Mouse (Mus musculus): ENCODE data around the gene Rad50.

Rad50 gene

DNA sequence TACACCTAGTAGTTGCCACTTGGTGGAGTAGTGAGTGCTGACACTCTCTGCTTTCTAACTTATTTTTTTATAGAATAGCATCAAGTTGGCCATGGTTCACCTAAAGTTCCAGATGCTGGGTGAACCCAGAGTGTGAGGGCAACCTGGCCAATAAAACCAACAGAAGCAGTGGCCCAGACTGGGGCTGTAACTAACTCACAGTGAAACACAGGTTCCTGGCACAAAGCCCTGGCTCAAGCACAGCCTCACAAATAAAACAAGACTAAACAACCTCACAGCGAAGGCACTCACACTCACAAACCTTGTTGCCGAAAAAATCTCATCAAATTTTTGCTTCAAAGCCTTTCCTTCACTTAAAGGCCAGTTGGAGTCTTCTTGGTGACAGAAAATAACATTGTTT, 8.6 kb downstream of the Rad50 start:
- no peak for DNase-seq (ENCODE audit: low spot score)

DNA sequence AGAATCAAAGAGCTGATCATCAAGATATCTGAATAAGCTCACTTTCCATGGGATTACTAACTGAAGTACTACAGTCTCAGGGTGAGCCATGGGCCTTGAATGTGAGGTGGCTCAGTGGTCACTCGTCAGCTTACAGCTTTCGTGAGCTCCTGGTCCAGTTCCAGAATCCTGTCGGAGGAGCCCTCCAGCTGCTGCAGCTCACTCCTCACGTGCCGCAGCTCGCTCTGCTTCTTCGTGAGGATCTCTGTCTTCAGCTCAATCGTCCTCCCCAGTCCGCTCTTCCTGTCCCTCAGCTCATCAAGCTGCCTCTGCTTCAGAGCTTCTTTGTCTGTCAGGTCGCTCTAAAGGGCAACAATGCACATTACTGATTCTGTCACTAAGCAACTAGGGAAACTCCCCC, 15.1 kb downstream of the Rad50 start:
- DNase-seq (ENCODE audit: low spot score) = no peak

DNA sequence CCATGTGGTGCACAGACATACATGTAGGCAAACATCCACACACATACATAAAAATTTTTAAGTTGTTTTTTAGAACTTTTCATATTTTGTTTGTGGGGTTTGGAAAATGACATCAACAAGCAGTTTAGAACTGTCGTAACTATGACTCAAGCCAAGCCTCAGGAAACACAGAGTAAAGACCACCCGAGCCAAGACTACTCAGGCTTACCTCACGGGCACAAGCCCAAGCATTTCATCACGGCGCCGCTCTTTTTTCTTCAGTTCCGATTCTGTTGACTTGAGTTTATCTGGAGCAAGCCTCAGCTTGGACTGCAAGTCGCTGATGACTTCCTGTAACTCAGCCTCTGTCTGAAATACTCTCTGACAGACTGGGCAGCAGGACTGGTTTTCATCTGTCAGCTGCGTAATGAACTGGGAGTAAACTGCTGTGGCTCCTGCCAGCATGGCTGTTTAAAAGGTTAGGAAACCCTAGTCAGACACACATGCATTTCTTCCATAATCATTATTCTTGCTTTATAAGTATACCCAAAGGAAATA, 24.1 kb downstream of the Rad50 start:
- DNase-seq (ENCODE audit: low spot score) = no peak

DNA sequence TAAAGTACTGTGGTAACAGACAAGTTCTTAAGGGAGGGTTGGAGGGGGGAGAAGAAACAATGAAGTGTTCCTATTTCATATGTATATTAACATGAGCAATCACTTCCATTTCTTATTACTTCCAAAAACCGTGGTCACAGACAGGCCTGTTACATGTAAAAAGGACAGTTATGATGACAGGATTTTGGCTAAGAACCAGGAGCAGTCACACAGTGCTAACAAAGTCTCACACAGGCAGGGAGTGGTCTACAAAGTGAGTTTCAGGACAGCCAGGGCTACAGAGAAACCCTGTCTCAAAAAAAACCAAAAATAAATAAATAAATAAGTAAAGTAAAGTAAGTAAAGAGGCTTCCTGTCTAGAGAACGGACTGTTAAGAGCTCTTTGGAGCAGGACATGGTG, 24.9 kb downstream of the Rad50 start:
- DNase-seq (ENCODE audit: low spot score) = no peak

DNA sequence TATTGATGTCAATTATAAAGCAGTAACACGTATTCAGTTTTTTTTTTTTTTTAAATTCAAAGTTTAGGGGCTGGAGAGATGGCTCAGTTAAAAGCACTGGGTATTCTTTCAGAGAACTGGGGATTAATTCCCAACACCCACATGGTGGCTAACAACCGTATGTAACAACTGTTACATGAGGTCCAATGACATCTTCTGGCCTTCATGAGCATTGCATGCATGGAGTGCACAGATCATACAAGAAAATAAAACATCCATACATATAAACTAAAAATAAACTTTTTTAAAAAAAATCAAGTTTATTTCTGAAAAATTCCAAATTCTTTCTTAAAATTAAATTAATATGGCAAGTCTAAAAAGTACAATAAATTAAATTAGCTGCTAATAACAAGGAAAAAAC, 25.4 kb downstream of the Rad50 start:
- no peak for DNase-seq (ENCODE audit: low spot score)

DNA sequence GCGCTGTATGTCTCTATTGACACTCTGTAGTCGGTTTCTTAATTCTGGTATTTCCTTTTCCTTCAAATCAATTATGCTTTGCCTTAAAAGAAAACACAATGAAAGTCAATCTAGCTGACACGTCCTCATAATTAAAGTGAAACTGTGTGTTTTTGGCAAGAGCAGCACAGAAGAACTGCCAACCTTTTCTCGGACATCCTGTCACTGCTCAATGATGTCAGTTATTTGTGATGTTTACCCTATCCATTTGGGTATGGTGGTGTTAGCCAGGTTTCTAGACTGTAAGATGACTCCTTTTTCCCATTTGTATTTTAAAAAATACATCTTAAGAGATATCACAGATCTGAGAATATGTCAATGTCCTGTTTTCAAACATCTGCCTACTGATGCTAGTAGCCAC, 27.0 kb downstream of the Rad50 start:
- no peak for DNase-seq (ENCODE audit: low spot score)

DNA sequence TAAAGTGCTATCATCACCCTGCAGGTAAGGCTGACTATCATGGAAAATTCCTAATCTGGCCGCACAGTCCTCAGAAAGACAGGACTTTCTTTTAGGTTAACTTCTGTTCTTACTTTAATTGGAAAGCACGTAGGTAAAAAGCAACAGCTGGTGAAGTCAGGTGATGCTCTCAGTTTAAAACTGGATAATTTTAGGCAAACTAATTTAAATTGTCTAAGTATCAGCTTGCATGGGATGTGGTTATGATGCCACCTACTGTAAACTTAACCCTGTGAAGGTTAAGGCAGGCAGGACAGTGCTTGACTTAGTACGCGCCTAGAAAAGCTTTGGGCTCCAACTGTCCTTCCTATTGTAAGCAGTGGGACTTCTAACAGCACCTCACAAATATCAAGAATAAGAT, 35.7 kb downstream of the Rad50 start:
- DNase-seq (ENCODE audit: low spot score) = no peak

DNA sequence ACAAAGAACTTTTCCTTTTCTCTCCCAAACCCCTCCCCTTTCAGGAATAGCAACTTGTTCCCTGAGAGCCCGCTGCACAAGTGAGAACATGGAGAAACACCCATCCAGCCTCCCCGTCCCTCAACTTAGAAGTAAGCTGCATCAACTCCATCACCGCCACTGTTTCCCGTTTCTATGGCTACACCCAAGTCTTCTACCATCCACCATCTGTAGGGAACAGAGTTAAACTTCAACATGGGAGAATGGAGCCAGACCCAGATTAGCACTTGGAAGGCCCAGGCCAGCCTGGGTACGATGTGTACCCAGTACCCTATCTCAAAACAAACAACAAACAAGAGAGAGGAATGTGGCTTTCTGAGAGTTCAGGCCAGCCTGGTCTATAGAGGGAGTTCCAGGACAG, 43.0 kb downstream of the Rad50 start:
- DNase-seq (ENCODE audit: low spot score) = no peak

DNA sequence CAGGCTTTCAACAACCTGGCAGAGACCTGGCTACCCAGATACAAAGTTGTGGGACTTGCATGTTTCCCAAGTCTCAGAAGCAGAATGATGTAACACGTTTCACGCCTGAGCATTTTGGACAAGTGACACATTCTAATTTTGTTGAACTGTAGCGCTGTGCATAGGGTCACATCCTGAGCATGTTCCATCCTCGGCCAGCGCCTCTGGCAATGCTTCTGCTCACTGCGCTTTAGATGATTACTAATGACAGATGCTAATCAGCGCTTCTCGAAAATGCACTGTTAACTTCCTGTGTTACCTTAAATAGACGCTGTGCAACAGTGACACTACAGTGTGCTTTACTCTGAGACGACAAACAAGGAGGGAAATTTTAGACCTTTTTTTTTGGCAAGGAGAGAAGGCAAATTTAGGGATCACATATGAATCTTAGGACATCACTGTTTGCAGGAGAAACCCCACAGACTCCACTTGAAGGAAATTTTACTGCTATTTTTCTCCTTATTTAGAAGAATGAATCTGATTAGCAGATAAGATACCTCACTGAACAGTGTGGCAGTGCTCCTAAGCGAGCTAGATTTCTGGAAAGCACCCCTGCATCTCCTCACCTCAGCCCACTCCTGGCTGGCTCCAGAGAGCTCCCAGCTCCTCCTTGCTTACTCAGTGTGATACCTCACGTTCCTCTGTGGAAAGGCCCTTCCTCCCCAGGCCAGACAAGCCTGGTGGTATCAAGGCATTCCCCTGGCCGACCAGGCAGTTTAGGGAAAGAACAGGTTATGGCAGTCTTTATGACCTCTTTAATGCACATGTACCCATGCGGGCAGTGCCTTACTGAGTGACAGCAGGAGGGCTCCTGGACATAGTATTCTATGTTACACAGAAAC, 44.1 kb downstream of the Rad50 start:
- no peak for DNase-seq (ENCODE audit: low spot score)

DNA sequence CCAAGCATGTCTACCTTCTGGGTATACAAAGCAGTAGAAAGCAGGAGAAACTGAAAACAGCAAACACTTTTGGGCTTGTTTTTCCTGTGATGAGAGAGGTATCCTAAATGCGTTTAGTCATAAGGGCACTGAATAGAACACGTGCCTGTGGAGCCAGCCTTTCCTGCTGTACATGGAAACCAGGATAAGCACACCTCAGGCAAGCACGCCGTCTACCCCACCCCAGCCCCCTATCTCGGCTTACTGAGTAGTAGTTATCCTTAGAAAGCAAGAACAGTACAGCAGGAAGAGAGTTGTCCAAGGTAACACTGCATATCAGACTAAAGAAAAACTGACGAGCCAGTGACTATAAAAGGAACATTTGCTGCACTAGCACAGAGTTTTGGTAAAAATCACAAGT, 49.3 kb downstream of the Rad50 start:
- no peak for DNase-seq (ENCODE audit: low spot score)

DNA sequence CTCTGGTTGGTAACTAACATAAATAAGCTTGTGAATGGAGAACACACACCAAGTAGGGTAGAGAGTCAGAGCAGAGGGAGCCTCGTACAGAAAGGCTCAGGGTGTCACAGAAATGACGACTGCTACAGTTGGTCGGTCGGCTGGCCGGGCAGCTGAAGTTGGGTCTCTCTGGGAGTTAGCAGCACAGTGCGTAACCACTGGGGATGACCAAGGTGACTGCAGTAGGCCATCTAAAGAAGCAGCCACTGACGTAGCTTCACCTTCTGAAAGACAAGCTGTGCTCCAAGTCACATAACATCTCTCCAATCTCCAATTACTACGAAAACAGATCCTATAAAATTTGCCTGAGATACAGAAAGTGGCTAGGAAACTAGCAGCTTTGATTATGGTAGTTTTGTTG, 49.7 kb downstream of the Rad50 start:
- no peak for DNase-seq (ENCODE audit: low spot score)

DNA sequence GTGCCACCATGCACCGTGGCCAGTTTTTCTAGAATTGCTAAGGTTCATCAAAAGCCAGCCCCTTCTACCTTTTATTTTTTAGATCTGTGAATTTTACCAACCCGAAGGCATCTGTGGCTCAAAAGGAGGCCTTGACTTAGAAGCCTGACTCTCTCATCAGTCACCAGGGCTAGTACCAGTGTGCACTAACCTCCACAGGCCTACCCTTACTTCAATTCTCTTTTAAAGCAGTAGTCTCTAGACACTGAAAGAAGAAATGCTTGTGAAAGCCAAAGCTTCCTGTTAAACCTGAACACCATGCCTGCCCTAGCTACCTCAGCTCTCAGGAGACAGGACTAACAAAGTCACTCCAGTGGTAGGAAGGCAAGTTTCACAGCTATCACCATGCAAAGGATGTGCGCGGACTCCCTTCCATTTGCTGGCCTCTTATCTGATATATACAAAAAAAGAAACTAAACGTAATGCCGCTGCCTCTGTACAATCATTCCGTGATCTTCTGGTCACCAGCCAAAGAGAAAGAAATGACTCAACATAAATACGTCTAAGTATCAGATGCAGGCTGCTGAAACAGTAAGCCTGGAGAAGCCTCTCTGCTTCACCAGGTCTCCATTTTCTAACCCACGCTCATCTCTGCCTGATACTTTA, 50.4 kb downstream of the Rad50 start:
- no peak for DNase-seq (ENCODE audit: low spot score)

DNA sequence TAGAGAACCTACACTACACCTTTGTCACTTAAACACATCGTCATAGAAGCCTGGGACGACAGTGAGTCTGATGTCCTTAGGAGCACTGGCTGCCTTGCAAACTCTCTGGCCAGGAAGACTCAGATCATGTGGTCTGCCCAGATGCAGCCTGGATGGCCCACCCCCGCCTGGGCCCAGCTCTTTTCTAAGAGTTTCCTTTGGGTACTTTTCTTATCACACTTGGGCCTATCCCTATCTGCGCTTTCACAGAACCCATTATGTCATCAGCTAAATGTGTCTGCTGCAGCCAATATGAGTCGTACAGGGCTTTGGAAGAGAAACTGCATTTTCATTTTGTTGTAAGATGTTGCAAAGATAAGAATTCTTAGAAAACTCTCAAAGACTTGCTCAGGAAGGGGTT, 52.1 kb downstream of the Rad50 start:
- DNase-seq (ENCODE audit: low spot score) = no peak

DNA sequence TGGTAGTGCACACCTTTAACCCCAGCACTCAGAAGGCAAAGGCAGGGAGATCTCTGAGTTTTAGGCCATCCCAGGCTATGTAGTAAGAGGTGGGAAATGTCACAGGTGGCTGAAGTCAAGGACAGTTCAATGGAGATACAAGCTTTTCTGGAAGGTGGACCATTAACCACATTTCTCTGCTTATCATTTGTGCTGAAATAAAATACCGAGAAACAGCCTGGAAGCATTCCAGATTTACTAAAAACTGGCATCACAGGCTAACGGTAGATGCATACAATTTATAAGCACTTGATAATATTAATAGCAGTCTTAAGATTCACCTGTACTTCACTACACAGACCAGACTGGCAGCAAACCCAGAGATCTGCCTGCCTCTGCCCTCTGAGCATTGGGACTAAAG, 54.7 kb downstream of the Rad50 start:
- DNase-seq (ENCODE audit: low spot score) = no peak

DNA sequence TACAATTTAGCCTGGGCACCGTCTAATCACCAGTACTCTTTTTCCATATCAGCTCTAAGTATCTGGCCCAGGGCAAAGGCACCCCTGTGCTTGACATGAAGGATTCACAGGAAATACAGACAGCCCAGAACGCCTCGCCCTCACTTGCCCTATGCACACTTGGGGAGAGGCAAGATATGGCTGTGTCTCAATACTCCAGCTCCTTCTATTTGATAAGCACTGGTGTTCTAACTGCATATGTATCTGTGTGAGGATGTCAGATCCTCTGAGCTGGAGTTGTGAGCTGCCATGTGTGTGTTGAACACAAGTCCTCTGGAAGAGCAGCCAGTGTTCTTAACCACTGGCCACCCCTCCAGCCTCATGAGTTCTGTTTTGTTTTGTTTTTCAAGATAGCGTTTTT, 55.7 kb downstream of the Rad50 start:
- DNase-seq (ENCODE audit: low spot score) = no peak

DNA sequence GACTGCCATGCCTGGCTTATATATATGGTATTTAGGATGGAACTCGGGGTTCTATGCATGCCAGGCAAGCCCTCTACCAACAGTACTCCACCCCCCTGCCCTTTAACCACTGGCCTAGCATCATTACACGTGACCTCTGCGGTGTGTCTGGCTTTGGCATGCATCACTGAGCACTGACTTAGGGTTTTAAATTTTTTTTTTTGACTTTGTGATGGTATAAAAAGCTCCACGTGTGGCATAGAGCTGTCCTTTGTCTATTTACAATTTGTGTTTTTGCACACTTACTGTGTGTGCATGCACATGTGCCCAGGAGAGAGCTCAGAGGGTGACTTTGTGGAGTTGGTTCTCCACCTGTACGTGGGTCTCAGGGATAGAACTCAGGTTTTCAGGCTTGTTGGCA, 63.1 kb downstream of the Rad50 start:
- no peak for DNase-seq (ENCODE audit: low spot score)

DNA sequence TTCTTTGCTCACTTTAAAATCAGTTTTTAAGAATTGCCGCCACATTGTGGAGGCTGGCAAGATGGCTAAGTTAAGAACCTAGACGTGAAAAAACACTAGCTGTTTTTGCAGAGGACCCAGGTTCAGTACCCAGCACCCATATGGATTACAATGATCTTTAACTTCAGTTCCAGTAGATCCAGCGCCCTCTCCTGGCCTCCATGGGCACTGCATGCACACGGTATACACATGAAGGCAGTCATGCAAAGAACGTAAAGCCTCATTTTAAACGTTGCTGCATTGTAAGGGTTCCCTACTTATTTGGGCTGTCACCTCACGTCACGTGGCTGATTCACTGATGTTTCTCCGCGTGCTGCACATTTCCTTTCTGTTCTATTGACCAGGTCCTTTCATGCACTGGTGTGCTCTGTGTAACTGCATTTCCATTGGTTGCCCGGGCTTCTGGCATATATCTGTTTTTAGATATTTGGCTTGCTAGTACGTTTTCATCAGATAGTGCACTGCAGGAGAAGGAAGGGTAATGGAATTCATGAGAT, 64.3 kb downstream of the Rad50 start:
- DNase-seq (ENCODE audit: low spot score) = no peak

DNA sequence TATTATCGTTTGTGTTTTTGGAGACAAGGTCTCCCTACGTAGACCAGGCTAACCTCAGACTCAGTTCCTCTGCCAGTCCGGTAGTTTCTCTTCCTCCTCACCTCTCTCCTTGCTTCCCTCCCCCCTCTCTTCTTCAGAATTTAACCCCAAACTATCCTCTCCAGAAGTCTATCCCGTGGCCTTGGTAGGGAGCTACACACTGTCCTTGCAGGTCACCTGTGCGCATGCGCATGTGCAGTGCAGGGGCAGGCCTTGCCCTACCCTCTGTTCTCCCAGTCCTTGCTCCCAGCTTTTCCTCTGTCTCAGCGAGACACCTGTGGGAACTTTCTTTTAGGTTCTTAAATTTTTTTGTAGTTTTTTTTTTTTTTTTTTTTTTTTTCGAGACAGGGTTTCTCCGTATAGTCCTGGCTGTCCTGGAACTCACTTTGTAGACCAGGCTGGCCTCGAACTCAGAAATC, 69.3 kb downstream of the Rad50 start:
- DNase-seq (ENCODE audit: low spot score) = no peak

DNA sequence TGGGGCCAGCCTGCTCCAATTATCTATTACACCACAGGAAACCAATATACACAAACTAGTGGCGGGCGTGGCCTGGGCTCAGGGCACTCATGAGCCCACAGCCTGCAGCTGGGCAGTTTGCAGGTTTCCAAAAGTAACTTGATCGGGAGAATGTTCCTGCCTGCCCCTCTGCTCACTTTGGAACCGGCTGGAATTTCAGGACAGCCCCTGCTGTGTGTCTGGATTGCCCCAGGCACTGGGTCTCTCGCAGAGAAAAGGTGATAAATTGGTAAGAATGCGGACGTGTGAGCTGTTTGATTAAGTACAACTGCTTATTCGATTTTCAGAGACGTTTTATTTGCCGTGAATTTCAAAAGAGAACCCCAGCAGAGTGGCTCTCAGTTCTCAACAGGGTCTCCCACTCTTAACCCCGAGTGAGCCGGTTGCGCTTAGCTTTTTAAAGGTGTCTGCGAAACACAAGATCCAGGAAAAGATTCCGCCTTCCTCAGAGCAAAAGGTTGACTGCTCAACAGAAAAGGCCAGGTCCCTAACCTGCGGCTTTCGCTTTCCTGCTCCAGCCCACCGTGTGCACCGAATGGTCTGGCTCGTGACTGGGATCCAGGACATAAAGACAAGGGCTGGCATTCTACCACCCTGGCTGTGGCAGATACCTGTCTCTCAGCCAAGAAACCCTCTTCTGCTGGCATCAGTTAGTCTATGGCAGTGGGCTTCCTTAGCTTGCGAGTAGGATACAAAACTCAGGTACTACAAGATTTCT, 69.9 kb downstream of the Rad50 start:
- no peak for DNase-seq (ENCODE audit: low spot score)

DNA sequence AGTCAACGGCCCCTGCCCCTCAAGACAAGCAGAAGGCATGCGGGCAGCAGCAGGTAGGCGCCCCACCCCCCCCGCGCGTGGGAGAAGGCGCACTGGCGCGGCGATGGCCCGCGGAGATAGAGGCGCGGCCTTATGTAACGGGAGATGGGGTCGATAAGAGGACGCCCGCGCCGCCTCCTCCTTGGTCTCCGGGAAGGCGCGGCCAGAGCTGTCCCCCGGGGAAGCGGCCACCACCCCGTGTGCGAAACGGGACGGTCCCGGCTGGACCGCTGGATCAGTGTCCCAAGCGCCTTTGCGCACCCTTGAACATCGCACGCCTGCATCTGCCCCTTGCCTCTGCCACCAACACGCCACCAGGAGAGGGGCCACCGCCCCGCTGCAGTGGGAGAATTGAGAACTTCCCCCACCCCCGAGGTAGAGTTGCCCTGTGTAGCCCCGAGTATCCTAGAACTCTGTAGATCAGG, 70.9 kb downstream of the Rad50 start:
- no peak for DNase-seq (ENCODE audit: low spot score)

DNA sequence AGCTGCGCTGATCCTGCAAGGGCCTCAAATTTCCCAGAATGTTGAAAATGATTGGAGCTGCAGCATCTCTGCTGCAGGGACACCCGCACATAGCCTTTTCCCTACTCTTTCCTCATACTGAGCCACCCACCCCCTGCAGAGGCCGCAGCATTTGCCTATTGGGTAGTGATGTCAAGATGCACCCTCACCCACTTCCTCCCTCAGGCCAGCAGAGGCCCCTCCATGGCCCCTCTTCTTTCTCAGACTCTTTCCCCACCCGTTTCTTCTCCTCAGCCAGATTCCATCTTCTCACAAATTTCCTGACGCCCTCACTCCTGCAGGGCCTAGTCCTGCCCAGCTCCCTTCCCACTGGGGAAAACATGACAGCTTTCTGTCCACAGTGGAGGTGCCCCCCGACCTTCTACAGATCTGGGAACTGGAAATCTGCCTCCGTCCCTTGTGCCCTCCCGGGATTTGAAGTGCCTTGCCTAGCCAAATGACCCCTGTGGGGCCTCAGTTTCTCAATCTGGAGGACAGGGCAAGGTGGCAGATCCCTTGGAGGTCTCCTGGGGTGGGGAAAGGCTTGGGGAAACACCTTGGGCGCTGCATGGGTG, 71.4 kb downstream of the Rad50 start:
- DNase-seq (ENCODE audit: low spot score) = no peak

DNA sequence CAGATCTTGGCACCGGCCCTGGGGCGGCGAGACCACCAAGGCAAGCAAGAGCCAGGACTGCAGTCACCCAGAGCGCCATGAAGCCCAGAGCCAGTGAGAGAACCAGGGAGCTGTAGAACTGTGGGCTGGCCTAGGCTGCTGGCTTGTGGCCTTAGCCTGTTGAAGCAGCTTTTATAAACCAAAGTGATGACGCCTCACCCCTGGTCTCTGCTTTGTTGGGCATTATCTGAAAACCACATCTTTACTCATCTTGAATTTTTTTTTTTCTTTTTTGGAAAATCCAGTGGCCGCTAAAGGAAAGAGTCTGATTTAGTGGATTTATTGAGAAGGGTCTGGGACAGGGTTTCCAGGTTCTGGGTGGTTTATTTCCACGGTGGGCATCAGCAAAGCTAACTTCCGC, 72.6 kb downstream of the Rad50 start, which contains the start of gene Il13:
Gene Il13 (minus strand): TSS at position 147 of the 400 bp plus-strand sequence.
- DNase-seq (ENCODE audit: low spot score) = no peak
